Mouse (Mus musculus) liver (tissue): ENCODE data around the gene Ap4b1.

ENCODE experiments used
- DNase-seq: peaks from one replicate; pipeline ENCODE4 v3.0.0-alpha.2; 2020; ENCODE audit warnings: mixed read lengths

Gene Ap4b1

DNA sequence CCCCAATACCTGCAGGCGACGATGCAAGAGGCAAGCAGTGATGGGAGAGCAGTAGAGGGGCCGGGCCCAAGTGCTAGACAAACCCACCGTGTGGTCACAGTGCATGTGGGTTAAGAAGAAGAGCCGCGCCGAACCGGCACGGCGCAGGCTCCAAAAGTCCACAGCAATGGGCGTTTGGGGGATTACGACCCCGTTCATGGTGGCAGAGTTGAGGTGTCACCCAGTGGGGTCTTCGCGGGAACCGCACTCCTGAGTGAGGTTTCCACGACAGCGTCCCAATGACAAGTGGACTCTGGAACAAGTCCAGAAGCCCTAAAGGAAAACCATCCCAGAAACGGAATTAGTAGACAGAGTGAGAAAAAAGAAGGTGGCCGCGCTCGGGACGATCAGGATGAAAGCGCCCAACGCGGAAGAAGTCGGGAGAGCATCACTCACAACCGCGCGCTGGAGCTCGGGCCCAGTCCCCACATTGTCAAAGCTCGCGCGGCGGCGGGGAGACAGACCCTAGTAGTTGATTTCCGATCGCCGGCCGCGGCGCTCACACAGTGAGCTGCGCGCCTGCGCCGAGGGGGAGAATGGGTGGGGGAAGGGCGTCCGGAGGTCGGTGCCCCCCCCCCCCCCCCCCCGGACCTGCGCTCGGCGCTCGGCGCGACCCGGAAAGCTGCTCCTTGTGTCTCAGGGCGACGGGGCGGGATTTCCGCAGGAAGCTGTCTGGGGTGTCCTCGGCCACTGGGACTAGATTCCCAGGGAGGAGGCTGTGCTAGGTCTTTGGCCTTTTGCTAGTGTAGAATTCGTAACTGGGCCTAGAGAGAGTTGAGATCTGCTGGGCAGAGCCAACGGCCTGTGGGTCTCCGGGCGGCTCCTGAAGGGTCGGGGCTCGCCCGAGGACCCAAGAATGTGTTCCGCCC lies at the start of gene Ap4b1, which contains the start of the genes Dclre1b and Gm43064:
Gene Ap4b1, plus strand, starts transcription at position 630 of the 908 bp plus-strand sequence.
Gene Dclre1b, minus strand, starts transcription at position 554 of the 908 bp plus-strand sequence.
Gene Gm43064, plus strand, starts transcription at position 683 of the 908 bp plus-strand sequence.
- peak; percentile 95 for DNase-seq

- DNase-seq, result no peak
Observed at GRCm38 (mm10) chr3:103766789-103767188, 42.5 kb upstream of the Ap4b1 start.

- DNase-seq, result no peak
Observed at GRCm38 (mm10) chr3:103771531-103772130, 37.7 kb upstream of the Ap4b1 start.

DNA sequence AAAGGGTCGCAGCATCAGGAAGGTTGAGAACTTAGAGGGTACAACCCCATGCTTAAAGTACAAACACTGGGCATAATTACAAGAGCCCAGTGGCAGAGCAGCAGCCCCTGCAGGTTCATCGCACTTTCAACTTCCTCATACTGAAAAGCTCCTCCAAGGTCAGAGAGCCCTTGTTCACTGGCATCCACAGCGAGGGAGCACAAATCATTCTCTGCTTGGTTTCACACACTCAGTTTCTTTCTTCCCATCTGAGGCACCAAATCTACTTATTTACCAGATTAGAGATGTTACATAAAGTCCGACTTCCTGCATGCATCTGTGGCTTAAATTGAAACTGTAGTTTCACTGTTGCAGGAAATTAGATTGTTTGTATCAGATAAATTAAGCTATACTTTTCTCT lies 36.5 kb upstream of the Ap4b1 start:
- DNase-seq, result no peak

- no peak for DNase-seq
Observed at GRCm38 (mm10) chr3:103773508-103773907, 35.8 kb upstream of the Ap4b1 start.

DNA sequence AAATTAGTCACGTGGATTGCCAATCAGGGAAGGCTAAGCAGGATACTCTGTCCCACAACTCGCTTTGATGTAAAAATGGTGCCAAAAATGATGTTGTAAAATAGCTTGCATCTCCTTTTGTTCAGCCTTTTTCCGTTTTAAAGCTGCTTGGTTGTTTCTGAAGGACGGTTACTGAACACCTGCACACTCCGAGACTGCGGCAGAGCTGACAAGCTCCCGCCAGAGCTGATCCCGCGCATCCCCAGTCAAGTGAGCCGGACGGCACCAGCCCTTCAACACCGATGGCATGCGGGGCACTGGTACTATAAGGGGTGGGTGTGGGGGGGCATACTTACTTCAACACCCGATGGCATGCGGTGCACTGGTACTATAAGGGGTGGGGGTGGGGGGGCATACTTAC lies 35.3 kb upstream of the Ap4b1 start:
- DNase-seq, result no peak

DNA sequence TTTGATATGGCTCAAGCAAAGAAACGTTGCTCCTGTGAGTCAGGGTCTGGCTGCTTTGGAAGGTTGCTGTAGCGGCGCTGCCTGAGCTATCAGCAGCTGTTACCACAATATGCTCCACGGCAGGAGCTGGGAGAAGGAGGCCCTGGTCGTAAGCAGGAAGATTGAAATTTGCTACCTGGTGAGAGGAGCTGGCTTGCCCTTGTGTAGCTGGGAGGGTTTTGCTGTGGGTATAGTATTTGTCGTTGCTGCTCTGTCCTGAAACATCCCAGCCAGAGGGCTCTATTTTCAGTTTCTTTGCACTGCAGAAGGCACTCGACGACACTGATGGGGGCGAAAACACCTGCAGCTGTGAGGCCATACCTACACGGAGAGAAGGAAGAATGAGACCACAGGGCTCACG lies 31.4 kb upstream of the Ap4b1 start:
- DNase-seq, result no peak

GRCm38 (mm10) chr3:103778660-103779059 lies 30.7 kb upstream of the Ap4b1 start:
- no peak for DNase-seq

- DNase-seq, result no peak
Observed at GRCm38 (mm10) chr3:103779183-103779582, 30.1 kb upstream of the Ap4b1 start.

DNA sequence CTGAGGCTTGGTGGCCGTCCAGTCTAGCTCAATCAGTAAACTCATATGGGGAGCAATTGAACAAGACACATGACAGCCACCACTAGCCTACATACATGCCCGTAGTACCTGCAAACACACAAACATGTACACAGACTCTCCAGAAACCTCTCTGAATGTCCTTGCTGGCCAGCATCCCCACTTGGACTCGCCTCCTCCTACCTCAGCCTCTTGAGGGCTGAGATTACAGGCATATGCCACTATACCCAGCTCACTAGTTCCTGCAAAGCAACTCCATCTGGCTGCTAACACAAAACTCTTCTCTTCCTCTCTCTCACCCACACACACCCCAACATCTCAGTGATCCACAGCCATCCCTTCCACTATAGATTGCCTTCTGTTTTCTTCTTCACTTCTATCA lies 29.0 kb upstream of the Ap4b1 start:
- DNase-seq, result no peak

- DNase-seq, result no peak
Observed at GRCm38 (mm10) chr3:103780777-103781176, 28.5 kb upstream of the Ap4b1 start.

DNA sequence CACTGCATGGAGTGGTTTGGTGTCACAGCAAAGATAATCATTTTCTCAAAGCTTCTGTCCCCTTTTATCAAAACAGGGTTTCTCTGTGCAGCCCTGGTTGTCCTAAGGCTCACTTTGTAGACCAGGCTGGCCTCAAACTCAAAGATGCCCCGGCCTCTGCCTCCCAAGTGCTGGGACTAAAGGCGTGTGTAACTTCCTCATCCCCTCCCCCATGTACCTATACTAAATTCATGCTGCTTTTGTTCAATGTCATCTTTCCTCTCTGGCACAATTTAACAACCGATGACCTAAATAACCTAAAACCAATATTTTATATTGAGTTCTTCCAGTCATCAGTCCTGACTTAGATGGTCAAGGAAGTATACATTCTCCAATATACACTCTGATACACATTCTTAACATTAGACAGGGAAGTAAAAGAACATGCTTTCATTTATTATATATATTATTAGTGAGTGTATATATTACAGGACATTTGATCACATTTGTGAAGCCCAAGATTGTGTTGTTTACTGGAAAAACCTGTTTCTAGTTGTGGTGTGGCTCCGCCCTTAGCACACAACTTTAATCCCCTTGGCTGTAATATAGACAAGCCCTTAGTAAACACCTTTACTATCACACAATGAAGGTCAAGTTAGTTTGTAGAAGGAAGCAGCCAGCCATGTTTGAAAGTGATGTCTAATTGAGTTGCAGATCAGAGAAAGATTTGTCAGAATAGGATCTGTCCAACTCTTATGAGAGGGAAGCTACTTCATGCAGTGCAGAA lies 26.3 kb upstream of the Ap4b1 start:
- DNase-seq, result no peak

- DNase-seq, result no peak
Observed at GRCm38 (mm10) chr3:103787225-103787624, 22.1 kb upstream of the Ap4b1 start.

DNA sequence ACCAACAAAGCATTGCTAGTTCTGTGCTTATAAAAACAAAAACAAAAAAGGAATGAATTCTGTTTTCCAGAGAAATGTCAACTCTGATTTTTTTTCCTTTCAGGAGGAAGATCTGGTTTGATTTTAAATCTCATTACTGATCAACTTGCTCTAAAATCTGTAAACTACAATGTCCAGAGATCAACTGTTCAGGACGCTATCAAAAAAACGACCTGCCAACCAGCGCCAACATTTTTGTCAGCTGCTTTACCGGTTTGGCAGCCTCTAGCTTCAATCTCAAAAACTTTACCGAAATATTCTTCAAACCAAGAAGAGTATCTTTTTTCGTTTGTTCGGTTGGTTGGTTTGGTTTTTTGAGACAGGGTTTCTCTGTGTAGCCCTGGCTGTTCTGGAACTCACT lies 20.2 kb upstream of the Ap4b1 start:
- DNase-seq, result no peak

- DNase-seq, result peak; percentile 62
Observed at GRCm38 (mm10) chr3:103789891-103790345, 19.4 kb upstream of the Ap4b1 start.

- DNase-seq, result peak; percentile 59
Observed at GRCm38 (mm10) chr3:103790346-103791145, 18.8 kb upstream of the Ap4b1 start.

DNA sequence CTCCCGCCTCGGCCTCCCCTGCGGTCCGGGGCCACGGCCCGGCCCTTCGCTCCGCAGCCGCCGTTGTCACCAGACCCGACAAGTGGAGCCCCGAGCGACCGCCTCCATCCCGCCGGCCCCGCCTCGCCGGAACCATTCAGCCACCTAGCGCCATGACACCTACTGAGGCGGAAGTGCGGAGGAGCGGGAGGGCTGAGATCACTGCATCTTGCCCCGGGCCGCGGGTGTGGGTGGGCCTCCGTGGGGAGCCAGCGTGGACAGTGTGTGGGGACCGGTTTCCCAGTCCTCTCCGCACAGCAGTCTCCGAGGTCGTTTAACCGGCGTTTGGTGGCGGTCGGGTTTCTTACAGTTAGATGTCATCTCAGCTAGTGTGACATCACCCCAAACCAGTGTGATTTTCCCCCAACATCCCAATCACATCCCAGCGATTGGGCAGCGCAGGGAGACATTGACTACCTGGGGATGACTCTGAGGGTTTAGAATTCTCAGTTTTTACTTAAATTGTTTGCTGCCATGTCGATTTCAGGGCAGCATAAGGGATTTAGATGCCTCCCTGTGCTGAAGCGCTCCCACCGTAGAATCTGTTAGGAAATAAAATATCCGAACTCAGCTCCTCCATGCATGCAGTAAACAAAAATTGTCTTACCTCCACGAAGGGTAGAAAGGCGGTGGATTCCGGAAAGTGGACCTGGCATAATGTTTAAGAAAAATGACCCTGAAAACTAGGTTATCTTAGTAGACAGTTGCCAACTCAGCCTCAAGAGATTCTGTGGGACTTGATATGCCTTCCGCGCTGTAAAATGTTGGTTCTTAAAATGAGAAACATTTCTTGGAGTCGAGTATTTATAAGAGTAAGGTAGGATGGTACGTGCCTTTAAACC lies 17.9 kb upstream of the Ap4b1 start, which contains the start of gene Hipk1:
Gene Hipk1, minus strand, starts transcription at position 334 of the 881 bp plus-strand sequence.
- peak; percentile 96 for DNase-seq

DNA sequence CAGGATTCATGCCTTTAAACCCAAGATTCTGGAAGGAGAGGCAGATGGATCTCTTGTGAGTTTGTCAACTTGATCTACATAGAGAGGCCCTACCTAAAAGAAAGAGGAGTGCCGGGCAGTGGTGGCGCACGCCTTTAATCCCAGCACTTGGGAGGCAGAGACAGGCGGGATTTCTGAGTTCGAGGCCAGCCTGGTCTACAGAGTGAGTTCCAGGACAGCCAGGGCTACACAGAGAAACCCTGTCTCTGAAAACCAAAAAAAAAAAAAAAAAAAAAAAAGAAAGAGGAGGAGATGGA lies 17.3 kb upstream of the Ap4b1 start:
- DNase-seq, result peak; percentile 34

DNA sequence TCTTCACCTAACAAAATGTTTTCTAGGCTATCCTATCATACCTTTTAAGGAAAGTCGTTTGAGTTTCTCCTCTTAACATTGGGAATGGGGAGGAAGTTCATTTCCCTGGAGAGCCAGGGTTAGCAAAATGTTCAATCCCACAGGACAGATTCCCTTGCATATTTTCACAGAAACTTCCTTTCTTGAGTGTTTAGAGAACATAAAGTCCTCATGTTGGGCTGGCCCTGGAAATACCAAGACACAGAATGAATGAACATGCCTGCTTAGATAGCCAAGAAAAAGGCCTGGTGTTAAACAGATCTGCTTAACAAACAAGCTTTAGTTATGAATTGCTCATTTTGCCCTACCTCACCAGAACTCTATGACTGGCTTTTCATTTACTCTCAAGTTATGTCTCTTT lies 16.8 kb upstream of the Ap4b1 start:
- DNase-seq, result no peak

DNA sequence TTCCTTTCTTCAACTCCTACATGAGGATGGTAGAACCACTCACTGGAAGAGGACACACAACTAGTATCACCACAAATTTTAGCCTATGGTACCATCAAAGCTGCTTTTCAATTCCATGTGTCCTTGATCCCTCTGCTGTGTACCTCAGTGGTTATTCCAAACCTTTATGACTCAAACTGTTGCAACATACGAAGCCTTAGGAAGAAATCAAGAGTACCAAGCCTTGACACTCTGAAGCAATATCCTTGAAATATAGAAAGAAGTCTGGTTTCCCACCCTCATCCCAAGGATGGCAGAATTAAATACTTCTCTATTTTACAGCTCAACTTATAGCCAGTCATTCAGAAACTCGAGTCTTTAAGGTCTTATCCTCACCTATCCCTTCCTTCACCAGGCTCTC lies 12.9 kb upstream of the Ap4b1 start:
- DNase-seq, result no peak

GRCm38 (mm10) chr3:103799507-103799906 lies 9.8 kb upstream of the Ap4b1 start:
- DNase-seq, result peak; percentile 84
